Mouse (Mus musculus) megakaryocyte, adult 5-6 weeks (primary cell): Measurements from ENCODE around the gene Ncoa4. TPM values are rescaled to one million over a fixed set of nuclear protein-coding genes. Genes with fewer than 3 reads are reported as not detected.
"Not testable (repeated sequence)": the region's sequence is repeated elsewhere in the genome, so short reads cannot be mapped to it uniquely, and the experiment has no call there.

Experiments
- ATAC-seq: 2 replicates; pipeline ENCODE4 v1.8.0; 2016; ENCODE audit warnings: mild to moderate bottlenecking, inconsistent platforms; ENCODE audit not compliant: poor library complexity, severe bottlenecking
- total RNA-seq, 2 experiments: library from RNA; stranded (forward) in 1 of 2; stranded (reverse) in 1 of 2; fragments of 153-499, 151-499 nt in 1 of 2; fragments of 221-1000, 200-1000 nt in 1 of 2; gene quantifications; 2 replicates each; pipeline versions ENCODE4 v1.2.3 to v1.2.4; 2015 to 2017

Gene Ncoa4
- total RNA-seq, 2 experiments from 2014 or later, result 93.2 to 107 TPM

- ATAC-seq, result no peak
Measured at GRCm38 (mm10) chr14:32191926-32192325, 32.3 kb downstream of the Ncoa4 start.

GRCm38 (mm10) chr14:32192437-32192836, 32.8 kb downstream of the Ncoa4 start:
- ATAC-seq, result peak; percentile 90

GRCm38 (mm10) chr14:32193557-32193956, 33.9 kb downstream of the Ncoa4 start:
- ATAC-seq, result not testable (repeated sequence)

- ATAC-seq, result no peak; the same call in 1 of the 2 replicates
Measured at GRCm38 (mm10) chr14:32201354-32201753, 41.7 kb downstream of the Ncoa4 start.

- peak; percentile 100 for ATAC-seq
Measured at GRCm38 (mm10) chr14:32201791-32202451, 42.3 kb downstream of the Ncoa4 start, which contains the start of the genes Timm23 and Parg. Gene Timm23, minus strand, starts transcription at chr14:32201898. Gene Parg, plus strand, starts transcription at chr14:32201949.

GRCm38 (mm10) chr14:32226601-32227000, 66.9 kb downstream of the Ncoa4 start:
- ATAC-seq, result no peak

GRCm38 (mm10) chr14:32228996-32229395, 69.3 kb downstream of the Ncoa4 start:
- no peak for ATAC-seq

Other genes with a start within 250 kb of the Ncoa4 start
- not detected in 2 replicates for gene Galnt15, start 130.9 kb upstream of the Ncoa4 start, total RNA-seq (2015)
- gene Galnt15, start 130.9 kb upstream of the Ncoa4 start, total RNA-seq (2017), result not detected in 2 replicates
- 1.4 and 5.3 TPM in 2 replicates for gene Oxnad1, start 74.5 kb upstream of the Ncoa4 start, total RNA-seq (2015)
- 12.9 and 20.2 TPM in 2 replicates for gene Oxnad1, start 74.5 kb upstream of the Ncoa4 start, total RNA-seq (2017)
- gene Dph3, start 74.1 kb upstream of the Ncoa4 start, total RNA-seq (2015), result 68.8 and 77.3 TPM in 2 replicates
- 38.8 and 40.5 TPM in 2 replicates for gene Dph3, start 74.1 kb upstream of the Ncoa4 start, total RNA-seq (2017)
- gene Msmb, start 17.8 kb upstream of the Ncoa4 start, total RNA-seq (2015), result not detected in 2 replicates
- not detected in 2 replicates for gene Msmb, start 17.8 kb upstream of the Ncoa4 start, total RNA-seq (2017)
- gene Timm23, start 42.0 kb downstream of the Ncoa4 start, total RNA-seq (2015), result 122 and 132 TPM in 2 replicates
- 88.3 and 104 TPM in 2 replicates for gene Timm23, start 42.0 kb downstream of the Ncoa4 start, total RNA-seq (2017)
- gene Parg, start 42.1 kb downstream of the Ncoa4 start, total RNA-seq (2015), result 34.7 and 37.1 TPM in 2 replicates
- 80.2 and 97.7 TPM in 2 replicates for gene Parg, start 42.1 kb downstream of the Ncoa4 start, total RNA-seq (2017)
- not detected in 2 replicates for gene Ogdhl, start 162.2 kb downstream of the Ncoa4 start, total RNA-seq (2015)
- gene Ogdhl, start 162.2 kb downstream of the Ncoa4 start, total RNA-seq (2017), result not detected in 2 replicates
- gene 1700024G13Rik, start 228.5 kb downstream of the Ncoa4 start, total RNA-seq (2015), result not detected in 2 replicates
- gene 1700024G13Rik, start 228.5 kb downstream of the Ncoa4 start, total RNA-seq (2017), result not detected in 2 replicates